Mouse (Mus musculus): ENCODE measurements at regions not wholly inside any gene's neighbourhood (a gene's known extent, or its start where the extent isn't known, plus 50 kb on each side); places are given as distances from the start of the nearest gene placed in this dataset.

DNA sequence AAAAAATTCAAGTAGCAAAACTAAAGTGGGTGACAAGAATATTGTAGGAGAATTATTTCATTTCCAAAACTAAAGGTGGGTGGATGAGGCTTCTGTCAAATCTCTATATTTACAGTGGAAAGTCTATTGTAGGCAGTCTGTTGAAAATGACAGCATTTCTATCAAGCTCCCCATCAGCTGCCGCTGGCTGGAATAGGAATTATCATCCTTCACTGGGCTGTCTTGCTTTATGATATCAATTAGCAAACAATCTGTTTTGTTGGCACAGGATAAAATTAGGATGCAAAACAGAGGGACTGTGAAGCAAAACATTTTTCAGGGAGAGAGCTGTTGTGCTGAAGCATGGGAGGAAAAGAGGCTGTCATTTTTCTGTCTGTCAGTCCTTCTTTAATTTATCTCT, 1249.0 kb downstream of the Hace1 start:
- no peak for DNase-seq (ENCODE audit: low spot score in 2 of 2)

DNA sequence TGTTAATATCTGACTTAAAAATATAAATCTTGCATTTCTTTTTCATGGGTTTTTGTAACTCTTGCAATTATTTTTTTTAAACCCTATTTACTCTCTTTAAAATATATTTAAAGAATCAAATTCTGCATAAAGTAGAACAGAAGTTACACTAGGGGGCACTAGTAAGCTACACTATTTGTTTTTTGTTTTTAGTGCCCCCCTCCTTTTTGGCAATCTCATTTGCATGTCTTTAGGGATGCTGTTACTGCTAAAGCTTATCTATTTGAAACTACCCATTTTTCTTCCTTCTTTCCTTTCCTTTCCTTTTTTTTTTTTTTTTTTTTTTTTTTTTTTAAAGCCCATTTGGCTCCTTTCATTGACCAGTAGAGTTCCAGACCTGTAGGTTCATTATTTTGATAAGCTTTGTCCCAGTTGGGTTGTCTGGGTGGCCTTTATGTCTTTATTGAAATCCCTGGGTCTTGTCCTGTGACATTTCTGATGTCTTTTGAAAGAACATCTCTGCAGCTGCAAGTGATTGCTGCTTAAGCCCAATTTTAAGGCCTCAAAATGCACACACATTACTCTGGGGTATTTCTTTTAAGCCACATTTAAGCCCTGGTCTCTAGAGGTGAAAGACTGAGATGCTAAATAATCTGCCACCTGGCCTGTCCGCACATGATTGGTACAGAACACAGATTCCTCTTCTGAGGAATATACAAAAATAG, 1249.6 kb downstream of the Hace1 start:
- no peak for DNase-seq (ENCODE audit: low spot score in 2 of 2)

DNA sequence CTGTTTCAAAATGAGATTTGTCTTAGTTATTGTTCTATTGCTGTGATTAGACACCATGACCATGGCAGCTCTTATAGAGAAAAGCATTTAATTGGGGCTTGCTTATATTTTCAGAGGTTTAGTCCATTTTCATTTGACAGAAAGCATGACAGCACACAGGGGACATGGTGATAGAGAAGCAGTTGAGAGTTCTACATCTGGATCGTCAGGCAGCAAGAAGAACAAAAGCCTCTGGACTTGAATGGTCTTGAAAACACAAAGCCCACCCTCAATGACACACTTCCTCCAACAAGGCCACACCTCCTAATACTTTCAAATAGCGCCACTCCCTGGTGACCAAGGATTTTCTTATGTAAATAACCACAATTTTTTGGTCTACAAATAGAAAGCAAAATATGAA, 1250.5 kb downstream of the Hace1 start:
- DNase-seq (ENCODE audit: low spot score in 2 of 2): no peak

DNA sequence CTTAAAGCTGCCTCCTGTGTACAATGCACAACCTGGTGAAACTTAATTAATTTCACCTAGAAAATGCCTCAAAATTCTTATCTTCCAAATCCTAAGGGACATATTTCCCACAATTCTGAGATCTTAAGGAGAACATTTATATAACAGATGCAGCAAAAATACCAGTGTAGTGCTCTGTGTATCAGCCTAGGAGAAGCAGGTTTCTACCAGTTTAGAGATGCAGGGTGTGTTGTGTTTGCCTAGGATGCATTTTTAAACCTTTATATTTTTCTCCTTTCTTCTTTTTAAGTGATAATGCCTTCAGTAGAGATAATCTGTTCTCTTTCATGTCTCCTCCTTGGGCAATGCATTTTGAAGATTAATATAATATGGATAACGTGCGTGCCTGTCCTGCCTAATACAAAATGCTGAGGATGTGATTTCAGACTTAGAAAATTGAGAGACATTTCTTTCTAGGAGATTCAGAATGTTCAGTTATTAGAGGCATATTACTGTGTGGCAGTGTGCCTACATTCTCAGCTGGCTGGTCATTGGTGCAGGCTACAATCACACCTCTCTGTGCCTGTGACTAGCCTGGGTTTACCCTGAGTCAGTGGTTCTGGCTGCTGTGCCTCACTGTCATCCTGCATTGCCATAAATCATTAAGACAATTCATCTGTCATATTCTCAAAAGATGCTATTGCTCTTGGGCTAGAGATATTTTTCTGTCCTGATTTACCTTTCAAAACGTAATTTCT, 1268.1 kb downstream of the Hace1 start:
- DNase-seq (ENCODE audit: low spot score in 2 of 2): no peak

Measured in urinary bladder, postnatal 36 days (tissue).